Mouse (Mus musculus) ES-Bruce4 (cell line): ENCODE data around the gene Cnpy3. TPM values are rescaled to one million over a fixed set of nuclear protein-coding genes. Genes with fewer than 3 reads are reported as not detected.

Experiments
- H3K27ac ChIP-seq: 2 replicates; pipeline ENCODE4 v1.5.1; 2012; ENCODE audit warnings: low read length, inconsistent platforms; ENCODE audit not compliant: insufficient read depth
- H3K27me3 ChIP-seq: 2 replicates; pipeline ENCODE4 v1.6.1; 2012; ENCODE audit warnings: mild to moderate bottlenecking, low read length, inconsistent platforms; ENCODE audit not compliant: control insufficient read depth, poor library complexity, insufficient read depth, severe bottlenecking
- H3K36me3 ChIP-seq: 2 replicates; pipeline ENCODE4 v1.6.1; 2012; ENCODE audit warnings: inconsistent platforms, mild to moderate bottlenecking, low read length, moderate library complexity; ENCODE audit not compliant: control insufficient read depth, poor library complexity, insufficient read depth, severe bottlenecking
- H3K4me1 ChIP-seq: one replicate; pipeline ENCODE4 v1.8.1; 2011; ENCODE audit warnings: low read length; ENCODE audit not compliant: control insufficient read depth, insufficient read depth
- H3K4me3 ChIP-seq: 2 replicates; pipeline ENCODE4 v1.5.1; 2011; ENCODE audit warnings: low read depth, mild to moderate bottlenecking, low read length
- H3K9ac ChIP-seq: 2 replicates; pipeline ENCODE4 v1.6.1; 2012; ENCODE audit warnings: low read depth, mild to moderate bottlenecking, inconsistent platforms; ENCODE audit not compliant: poor library complexity, severe bottlenecking
- H3K9me3 ChIP-seq: replicated peaks from 2 replicates; pipeline ENCODE4 v1.6.1; 2012; ENCODE audit warnings: mild to moderate bottlenecking, low read length, inconsistent platforms; ENCODE audit not compliant: control insufficient read depth, poor library complexity, insufficient read depth, severe bottlenecking
- CTCF ChIP-seq: IDR thresholded peaks from one replicate; pipeline ENCODE4 v1.8.1; 2011; ENCODE audit warnings: low read depth, low read length
- EP300 ChIP-seq: IDR thresholded peaks from 2 replicates; pipeline ENCODE4 v1.6.1; 2011; ENCODE audit warnings: low read depth, low read length; ENCODE audit not compliant: insufficient read depth
- POLR2A ChIP-seq: IDR thresholded peaks from one replicate; pipeline ENCODE4 v1.8.1; 2011; ENCODE audit warnings: low read length; ENCODE audit not compliant: insufficient read depth
- polyA plus RNA-seq: library from polyadenylated mRNA; stranded (reverse); fragments of >200 nt; gene quantifications from 2 replicates; pipeline ENCODE4 v1.2.4, GENCODE M21; 2011; ENCODE audit warnings: low read depth; ENCODE audit not compliant: missing spikeins, insufficient read depth, insufficient read length

Gene Cnpy3
- polyA plus RNA-seq, 1 experiment: 31.2 TPM

- no peaks in the 10 kb centered on the region for H3K27me3 ChIP-seq
- peak overlapping the region; percentile 48 for H3K4me3 ChIP-seq
- H3K9ac ChIP-seq: peak overlapping the region; percentile 7
- H3K4me1 ChIP-seq: no peaks in the 10 kb centered on the region
- H3K36me3 ChIP-seq: no peaks in the 10 kb centered on the region
- TF ChIP-seq EP300 (no peak), CTCF (no peak), POLR2A (no peak)
- H3K9me3 ChIP-seq: no peaks in the 10 kb centered on the region
- H3K27ac ChIP-seq: no peak overlapping the region
Measured at GRCm38 (mm10) chr17:46728496-46728895, 23.5 kb downstream of the Cnpy3 start.

- no peak overlapping the region for H3K27ac ChIP-seq
- H3K4me3 ChIP-seq: no peak overlapping the region
- peak overlapping the region; percentile 7; the same call in 1 of the 2 replicates for H3K9ac ChIP-seq
- no peaks in the 10 kb centered on the region for H3K4me1 ChIP-seq
- TF ChIP-seq CTCF (peak; percentile 80), POLR2A (no peak)
- H3K27me3 ChIP-seq: no peaks in the 10 kb centered on the region
- no peaks in the 10 kb centered on the region for H3K9me3 ChIP-seq
- H3K36me3 ChIP-seq: no peaks in the 10 kb centered on the region
Measured at GRCm38 (mm10) chr17:46728021-46728420, 24.0 kb downstream of the Cnpy3 start.

GRCm38 (mm10) chr17:46727271-46727670 lies 24.7 kb downstream of the Cnpy3 start:
- Histone ChIP-seq H3K9me3 (no peaks in the 10 kb centered on the region), H3K4me3 (no peak overlapping the region), H3K27ac (no peak overlapping the region), H3K36me3 (no peaks in the 10 kb centered on the region), H3K4me1 (no peaks in the 10 kb centered on the region), H3K9ac (no peak overlapping the region), H3K27me3 (no peaks in the 10 kb centered on the region)
- TF ChIP-seq POLR2A (no peak), EP300 (no peak), CTCF (no peak)

- Histone ChIP-seq H3K4me1 (no peaks in the 10 kb centered on the region), H3K36me3 (no peaks in the 10 kb centered on the region), H3K27ac (no peak overlapping the region), H3K4me3 (no peak overlapping the region), H3K9ac (no peak overlapping the region), H3K27me3 (no peaks in the 10 kb centered on the region), H3K9me3 (no peaks in the 10 kb centered on the region)
- TF ChIP-seq CTCF (no peak), POLR2A (no peak), EP300 (no peak)
Measured at GRCm38 (mm10) chr17:46725731-46726645, 26.0 kb downstream of the Cnpy3 start.

- H3K9ac ChIP-seq: no peak overlapping the region
Measured at GRCm38 (mm10) chr17:46725273-46725672, 26.7 kb downstream of the Cnpy3 start.

GRCm38 (mm10) chr17:46724477-46725084 lies 27.4 kb downstream of the Cnpy3 start:
- Histone ChIP-seq H3K36me3 (no peaks in the 10 kb centered on the region), H3K9ac (no peak overlapping the region), H3K4me1 (no peaks in the 10 kb centered on the region), H3K9me3 (no peaks in the 10 kb centered on the region), H3K27ac (no peak overlapping the region), H3K4me3 (no peak overlapping the region), H3K27me3 (no peaks in the 10 kb centered on the region)
- no peak for TF ChIP-seq POLR2A
- TF ChIP-seq EP300: no peak
- no peak for TF ChIP-seq CTCF

More at GRCm38 (mm10) chr17:46725273-46725672, 26.7 kb downstream of the Cnpy3 start:
- Histone ChIP-seq H3K4me1 (no peaks in the 10 kb centered on the region), H3K9me3 (no peaks in the 10 kb centered on the region), H3K27me3 (no peaks in the 10 kb centered on the region), H3K36me3 (no peaks in the 10 kb centered on the region), H3K4me3 (no peak overlapping the region), H3K27ac (no peak overlapping the region)
- TF ChIP-seq CTCF (peak; percentile 69), POLR2A (no peak), EP300 (no peak)
